Mouse (Mus musculus): ENCODE results near the gene Aip. TPM values are rescaled to one million over a fixed set of nuclear protein-coding genes. Genes with fewer than 3 reads are reported as not detected.
A peak's percentile ranks its signal among the peaks of the same experiment; 100 is the strongest.
"Not testable (repeated sequence)": the region's sequence is repeated elsewhere in the genome, so short reads cannot be mapped to it uniquely, and the experiment has no call there.

Gene Aip
- polyA plus RNA-seq, 1 experiment: 25.1 TPM

DNA sequence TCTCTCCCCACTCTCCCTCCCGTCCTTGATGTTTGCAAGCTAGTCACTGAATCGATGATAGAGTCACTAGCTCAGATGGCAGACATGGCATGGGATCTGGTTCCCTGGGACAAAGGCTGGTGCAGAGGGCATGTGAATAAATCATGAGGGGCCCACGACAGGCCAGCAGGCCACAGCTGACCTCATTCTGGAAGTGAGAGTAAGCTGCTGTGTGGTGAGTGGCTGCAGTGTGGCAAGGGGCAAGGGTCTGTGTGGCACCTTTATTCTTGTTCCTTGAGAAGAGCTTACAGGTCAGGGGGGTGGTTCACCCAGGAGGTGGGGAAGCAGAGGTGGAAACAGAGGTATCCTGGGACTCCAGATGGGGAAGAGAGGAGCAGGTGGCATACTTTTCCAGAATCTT, 44.3 kb downstream of the Aip start, which contains the start of gene Cabp2:
Gene Cabp2 (plus strand): TSS at position 185 of the 400 bp plus-strand sequence.
- peaks cover 2% of the 10 kb centered on the region; the same call in 1 of the 2 replicates for H3K9me3 ChIP-seq (ENCODE audit: control insufficient read depth, low read length)
- peaks cover 17% of the 10 kb centered on the region for H3K27me3 ChIP-seq (ENCODE audit: control insufficient read depth)
- TF ChIP-seq GATA1 (IDR thresholded peaks at IDR 0.05; ENCODE audit: low read length): no peak
- TF ChIP-seq TAL1 (IDR thresholded peaks at IDR 0.05; ENCODE audit: low read length): no peak
- H3K4me3 ChIP-seq (replicated peaks): peak within 1 kb of the TSS; percentile 28
- H3K36me3 ChIP-seq (ENCODE audit: control insufficient read depth): no peaks in the 10 kb centered on the region
- H3K4me1 ChIP-seq (ENCODE audit: control insufficient read depth): peaks cover 66% of the 10 kb centered on the region

DNA sequence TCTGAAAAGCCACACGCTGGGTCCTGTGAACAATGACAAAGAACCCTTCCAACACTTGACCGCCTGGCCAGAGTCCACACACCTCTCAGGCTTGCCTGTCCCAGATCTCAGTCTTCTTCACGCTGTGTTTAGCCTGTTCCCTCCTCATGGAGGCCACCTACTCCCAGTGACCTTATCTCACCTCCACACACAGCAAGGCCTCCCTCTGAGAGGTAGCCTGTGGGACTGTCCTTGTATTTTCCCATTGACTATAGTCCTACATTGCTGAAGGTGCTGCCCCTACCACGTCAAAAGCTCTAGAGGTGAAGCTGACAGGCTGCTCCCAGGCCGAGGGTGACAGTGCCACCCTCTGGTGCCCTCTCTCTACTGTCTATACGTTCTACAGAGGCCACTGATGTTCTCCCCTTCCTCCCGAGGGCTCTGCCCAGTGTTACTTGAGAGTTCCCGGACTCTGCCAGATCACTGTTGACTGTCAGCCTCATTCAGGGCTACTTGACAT, 45.1 kb downstream of the Aip start:
- H3K27me3 ChIP-seq (ENCODE audit: control insufficient read depth): peaks cover 11% of the 10 kb centered on the region
- peaks cover 2% of the 10 kb centered on the region; the same call in 1 of the 2 replicates for H3K9me3 ChIP-seq (ENCODE audit: control insufficient read depth, low read length)
- TF ChIP-seq GATA1 (IDR thresholded peaks at IDR 0.05; ENCODE audit: low read length) (peak; percentile 41; the same call in 1 of the 2 replicates), TAL1 (IDR thresholded peaks at IDR 0.05; ENCODE audit: low read length) (peak; percentile 38; the same call in 2 of the 3 replicates)
- peaks cover 66% of the 10 kb centered on the region for H3K4me1 ChIP-seq (ENCODE audit: control insufficient read depth)
- H3K36me3 ChIP-seq (ENCODE audit: control insufficient read depth): no peaks in the 10 kb centered on the region
- peak overlapping the region; percentile 28 for H3K4me3 ChIP-seq (replicated peaks)

DNA sequence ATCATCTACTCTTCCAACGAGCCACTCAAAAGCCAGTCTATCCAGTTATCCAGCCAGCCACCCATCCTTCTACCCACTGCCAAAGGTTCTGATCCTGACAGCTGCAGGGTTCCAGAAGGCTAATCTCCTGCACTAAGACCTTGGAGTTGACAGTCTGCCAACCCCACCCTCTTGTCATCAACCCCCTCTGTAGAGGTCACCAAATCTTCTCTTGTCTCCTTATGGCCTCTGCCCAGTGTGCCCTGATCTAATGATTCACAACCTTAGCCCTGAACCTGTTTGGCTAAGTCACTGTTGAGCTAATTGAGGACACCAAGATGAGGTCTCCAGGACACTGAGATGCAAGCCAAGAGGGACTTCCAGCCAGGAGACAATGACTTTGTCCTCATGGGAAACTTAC, 46.1 kb downstream of the Aip start:
- peaks cover 2% of the 10 kb centered on the region; the same call in 1 of the 2 replicates for H3K9me3 ChIP-seq (ENCODE audit: control insufficient read depth, low read length)
- H3K27me3 ChIP-seq (ENCODE audit: control insufficient read depth): peaks cover 8% of the 10 kb centered on the region
- H3K36me3 ChIP-seq (ENCODE audit: control insufficient read depth): no peaks in the 10 kb centered on the region
- H3K4me3 ChIP-seq (replicated peaks): no peak overlapping the region
- no peak for TF ChIP-seq GATA1 (IDR thresholded peaks at IDR 0.05; ENCODE audit: low read length)
- no peak for TF ChIP-seq TAL1 (IDR thresholded peaks at IDR 0.05; ENCODE audit: low read length)
- peaks cover 61% of the 10 kb centered on the region for H3K4me1 ChIP-seq (ENCODE audit: control insufficient read depth)

DNA sequence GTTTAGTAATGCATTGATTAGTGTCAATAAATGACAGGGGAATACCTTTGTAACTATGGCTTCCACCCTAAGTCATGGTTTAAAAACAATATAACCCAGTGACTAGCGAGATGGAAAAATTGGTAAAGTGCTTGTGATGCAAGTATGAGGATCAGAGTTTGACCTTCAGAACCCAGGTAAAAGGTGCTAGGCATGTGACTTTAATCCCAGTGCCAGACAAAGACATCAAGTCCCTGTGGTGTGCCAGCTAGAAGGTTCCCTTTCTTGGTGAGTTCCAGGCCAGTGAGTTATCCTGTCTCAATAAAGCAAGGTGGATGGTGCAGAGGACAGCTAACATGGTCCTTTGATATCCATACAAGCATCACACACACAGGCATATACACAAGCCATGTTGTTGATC, 50.1 kb downstream of the Aip start:
- H3K4me3 ChIP-seq (replicated peaks): no peak overlapping the region
- H3K27me3 ChIP-seq (ENCODE audit: control insufficient read depth): no peaks in the 10 kb centered on the region; the same call in 1 of the 2 replicates
- TF ChIP-seq GATA1 (IDR thresholded peaks at IDR 0.05; ENCODE audit: low read length): no peak
- TF ChIP-seq TAL1 (IDR thresholded peaks at IDR 0.05; ENCODE audit: low read length): no peak
- no peaks in the 10 kb centered on the region for H3K36me3 ChIP-seq (ENCODE audit: control insufficient read depth)
- H3K9me3 ChIP-seq (ENCODE audit: control insufficient read depth, low read length): peaks cover 2% of the 10 kb centered on the region; the same call in 1 of the 2 replicates
- H3K4me1 ChIP-seq (ENCODE audit: control insufficient read depth): peaks cover 26% of the 10 kb centered on the region

DNA sequence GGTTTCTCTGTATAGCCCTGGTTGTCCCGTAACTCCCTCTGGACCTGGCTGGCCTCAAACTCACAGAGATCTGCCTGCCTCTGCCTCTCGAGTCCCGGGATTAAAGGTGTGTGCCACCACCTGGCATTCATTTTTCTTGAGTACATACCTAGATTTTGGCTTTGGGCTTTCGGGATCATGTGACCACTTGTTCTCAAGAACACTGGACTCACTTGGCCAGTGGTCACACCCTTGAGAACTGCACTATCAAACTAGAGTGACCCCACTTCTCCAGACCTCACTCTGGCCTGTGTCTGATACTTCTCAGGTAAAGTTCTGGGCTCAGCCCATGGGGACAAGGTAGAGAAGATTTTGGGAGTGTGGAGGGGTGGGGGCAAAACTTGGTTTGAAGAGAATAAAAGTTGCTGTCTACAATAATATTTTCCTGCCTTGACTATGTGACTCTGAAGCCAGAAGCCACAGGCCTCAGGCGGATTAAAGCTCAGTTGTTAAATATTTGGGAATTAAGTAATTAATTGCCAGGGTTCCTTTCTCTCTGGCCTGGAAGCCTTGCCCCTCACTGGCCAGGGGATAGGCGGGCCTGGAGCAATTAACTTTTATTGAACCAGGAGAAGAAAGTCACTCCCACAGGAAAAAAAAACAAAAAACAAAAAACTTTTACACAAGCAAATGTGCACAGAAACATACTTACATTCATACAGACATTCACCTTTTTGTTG, 52.8 kb downstream of the Aip start:
- peaks cover 2% of the 10 kb centered on the region; the same call in 1 of the 2 replicates for H3K9me3 ChIP-seq (ENCODE audit: control insufficient read depth, low read length)
- peaks cover 4% of the 10 kb centered on the region for H3K4me1 ChIP-seq (ENCODE audit: control insufficient read depth)
- TF ChIP-seq TAL1 (IDR thresholded peaks at IDR 0.05; ENCODE audit: low read length): no peak
- no peak for TF ChIP-seq GATA1 (IDR thresholded peaks at IDR 0.05; ENCODE audit: low read length)
- no peak overlapping the region for H3K4me3 ChIP-seq (replicated peaks)
- H3K36me3 ChIP-seq (ENCODE audit: control insufficient read depth): no peaks in the 10 kb centered on the region
- peaks cover 3% of the 10 kb centered on the region for H3K27me3 ChIP-seq (ENCODE audit: control insufficient read depth)

DNA sequence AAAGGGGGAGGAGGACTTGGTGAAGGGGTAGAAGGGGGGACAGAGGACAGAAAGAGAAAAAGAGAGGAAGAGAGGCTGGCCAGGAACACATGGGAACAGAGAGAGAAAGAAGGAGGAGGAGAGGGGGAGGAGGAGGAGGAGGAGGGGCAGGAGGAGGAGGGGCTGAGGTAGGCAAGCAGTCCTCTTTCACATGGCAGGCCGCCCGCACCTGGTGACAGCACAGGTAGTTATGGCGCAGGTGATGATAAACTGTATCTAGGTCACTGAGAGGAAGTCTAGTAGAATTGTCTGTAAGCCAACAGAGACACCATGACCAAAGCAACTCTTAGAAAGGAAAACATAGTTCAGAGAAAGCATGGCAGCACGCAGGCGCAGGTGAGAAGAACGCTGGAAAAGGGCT, 54.3 kb downstream of the Aip start:
- TF ChIP-seq GATA1 (IDR thresholded peaks at IDR 0.05; ENCODE audit: low read length) (no peak), TAL1 (IDR thresholded peaks at IDR 0.05; ENCODE audit: low read length) (no peak)
- Histone ChIP-seq H3K4me3 (replicated peaks) (no peak overlapping the region), H3K9me3 (ENCODE audit: control insufficient read depth, low read length) (no peaks in the 10 kb centered on the region; the same call in 1 of the 2 replicates), H3K36me3 (ENCODE audit: control insufficient read depth) (no peaks in the 10 kb centered on the region), H3K27me3 (ENCODE audit: control insufficient read depth) (peaks cover 9% of the 10 kb centered on the region), H3K4me1 (ENCODE audit: control insufficient read depth) (peaks cover 3% of the 10 kb centered on the region)

DNA sequence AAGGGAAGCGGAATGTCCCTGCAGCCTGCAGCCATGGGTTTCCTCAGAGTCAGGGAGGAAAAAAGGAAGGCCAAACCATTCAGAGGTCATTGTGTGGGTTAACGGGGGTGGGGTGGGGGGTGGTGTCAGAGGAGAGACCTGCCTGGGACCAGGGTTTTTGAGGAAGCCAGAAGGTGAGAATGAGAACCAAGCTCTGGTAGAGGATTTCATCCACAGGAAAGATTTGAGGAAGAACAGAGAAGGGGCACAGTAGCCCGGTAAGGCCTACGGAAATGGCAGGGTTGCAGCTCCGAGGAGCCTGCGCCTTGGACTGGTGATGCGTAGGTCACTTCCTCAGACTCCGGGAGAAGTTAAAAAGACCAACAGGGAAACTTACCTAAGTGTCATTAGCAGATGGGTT, 54.9 kb downstream of the Aip start:
- Histone ChIP-seq H3K9me3 (ENCODE audit: control insufficient read depth, low read length) (no peaks in the 10 kb centered on the region), H3K36me3 (ENCODE audit: control insufficient read depth) (no peaks in the 10 kb centered on the region), H3K4me1 (ENCODE audit: control insufficient read depth) (peaks cover 3% of the 10 kb centered on the region), H3K4me3 (replicated peaks) (no peak overlapping the region), H3K27me3 (ENCODE audit: control insufficient read depth) (peaks cover 9% of the 10 kb centered on the region)
- no peak for TF ChIP-seq TAL1 (IDR thresholded peaks at IDR 0.05; ENCODE audit: low read length)
- no peak for TF ChIP-seq GATA1 (IDR thresholded peaks at IDR 0.05; ENCODE audit: low read length)

DNA sequence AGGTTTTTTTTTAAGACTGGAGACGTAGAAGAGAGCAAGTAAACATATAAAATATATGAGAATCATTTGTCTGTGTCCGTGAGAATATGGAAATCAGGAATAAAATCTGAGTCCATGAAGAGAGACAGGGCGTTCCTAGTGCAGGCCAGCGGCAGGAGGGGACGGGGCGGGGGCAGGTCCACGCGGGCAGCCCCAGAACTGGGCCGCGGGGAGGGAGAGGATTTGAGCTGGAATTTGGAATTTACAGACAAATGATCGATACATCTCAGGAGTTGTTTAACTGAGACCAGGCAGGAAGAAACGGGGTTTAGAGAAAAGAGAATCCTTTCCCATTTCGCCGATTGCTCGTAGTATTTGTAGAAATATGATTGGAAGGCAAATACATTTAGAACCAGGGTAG, 55.3 kb downstream of the Aip start:
- TF ChIP-seq GATA1 (IDR thresholded peaks at IDR 0.05; ENCODE audit: low read length) (no peak), TAL1 (IDR thresholded peaks at IDR 0.05; ENCODE audit: low read length) (no peak)
- no peaks in the 10 kb centered on the region for H3K9me3 ChIP-seq (ENCODE audit: control insufficient read depth, low read length)

DNA sequence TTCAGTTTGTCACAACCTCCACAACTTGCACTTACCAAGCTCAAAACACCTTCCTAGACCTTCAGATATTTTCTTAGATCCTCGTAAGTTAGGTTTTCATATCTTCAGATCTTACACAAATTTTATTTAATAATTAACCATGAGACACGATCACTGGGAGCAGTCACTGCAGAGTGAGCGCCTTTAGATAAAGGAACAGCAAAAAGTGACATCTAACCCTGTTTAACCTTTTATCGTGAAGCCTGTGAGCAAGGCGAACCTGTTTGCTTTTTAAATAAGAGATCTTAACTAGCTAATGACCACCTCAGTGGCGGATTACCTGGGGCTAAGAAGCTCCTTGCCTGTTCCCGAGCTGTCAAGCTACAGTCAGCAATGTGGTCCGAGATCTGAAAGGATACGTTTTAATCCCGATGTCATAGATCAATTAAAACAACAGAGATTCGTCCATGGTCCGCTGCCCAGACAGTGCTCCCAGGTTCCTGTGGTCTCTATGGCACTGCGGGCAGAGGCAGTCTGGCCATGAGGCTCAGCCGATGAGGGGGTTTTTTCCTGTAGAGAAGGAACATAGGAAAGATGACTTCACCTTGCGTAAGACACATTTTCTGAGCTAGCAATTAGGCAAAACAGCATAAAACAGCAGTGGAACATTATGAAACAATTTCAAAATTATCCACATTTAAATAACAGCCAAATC, 56.8 kb downstream of the Aip start:
- Histone ChIP-seq H3K4me3 (replicated peaks) (no peak overlapping the region), H3K9me3 (ENCODE audit: control insufficient read depth, low read length) (no peaks in the 10 kb centered on the region), H3K27me3 (ENCODE audit: control insufficient read depth) (peaks cover 9% of the 10 kb centered on the region), H3K4me1 (ENCODE audit: control insufficient read depth) (peaks cover 6% of the 10 kb centered on the region), H3K36me3 (ENCODE audit: control insufficient read depth) (no peaks in the 10 kb centered on the region)
- no peak for TF ChIP-seq TAL1 (IDR thresholded peaks at IDR 0.05; ENCODE audit: low read length)
- no peak for TF ChIP-seq GATA1 (IDR thresholded peaks at IDR 0.05; ENCODE audit: low read length)

More for the DNA sequence above, 55.3 kb downstream of the Aip start:
- H3K4me1 ChIP-seq (ENCODE audit: control insufficient read depth): peaks cover 3% of the 10 kb centered on the region
- H3K4me3 ChIP-seq (replicated peaks): no peak overlapping the region
- peaks cover 9% of the 10 kb centered on the region for H3K27me3 ChIP-seq (ENCODE audit: control insufficient read depth)
- H3K36me3 ChIP-seq (ENCODE audit: control insufficient read depth): no peaks in the 10 kb centered on the region

DNA sequence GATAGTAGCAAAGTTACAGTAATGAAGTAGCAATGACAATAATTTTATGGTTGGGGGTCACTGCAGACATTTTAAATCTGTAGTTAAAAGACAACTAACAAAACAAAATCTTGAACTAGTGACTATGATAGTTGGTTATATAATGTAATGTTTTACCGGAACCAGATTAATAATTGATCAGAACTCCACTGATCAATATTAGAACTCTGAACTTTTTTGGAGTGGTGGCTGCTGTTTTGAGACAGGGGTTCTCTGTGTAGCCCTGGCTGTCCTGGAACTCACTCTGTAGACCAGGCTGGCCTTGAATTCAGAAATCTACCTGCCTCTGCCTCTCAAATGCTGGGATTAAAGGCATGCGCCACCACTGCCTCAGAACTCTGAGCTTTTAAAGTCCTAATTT, 57.4 kb downstream of the Aip start:
- H3K4me1 ChIP-seq (ENCODE audit: control insufficient read depth); H3K9me3 ChIP-seq (ENCODE audit: control insufficient read depth, low read length); H3K27me3 ChIP-seq (ENCODE audit: control insufficient read depth); H3K36me3 ChIP-seq (ENCODE audit: control insufficient read depth); H3K4me3 ChIP-seq (replicated peaks): not testable (repeated sequence)

All from erythroblast, embryonic 14.5 days (primary cell).